Mouse (Mus musculus): ENCODE data around the gene Nfia. TPM values are rescaled to one million over a fixed set of nuclear protein-coding genes. Genes with fewer than 3 reads are reported as not detected.

Nfia gene
- polyA plus RNA-seq, 1 experiment from 2014 or later, result 51.0 TPM

DNA sequence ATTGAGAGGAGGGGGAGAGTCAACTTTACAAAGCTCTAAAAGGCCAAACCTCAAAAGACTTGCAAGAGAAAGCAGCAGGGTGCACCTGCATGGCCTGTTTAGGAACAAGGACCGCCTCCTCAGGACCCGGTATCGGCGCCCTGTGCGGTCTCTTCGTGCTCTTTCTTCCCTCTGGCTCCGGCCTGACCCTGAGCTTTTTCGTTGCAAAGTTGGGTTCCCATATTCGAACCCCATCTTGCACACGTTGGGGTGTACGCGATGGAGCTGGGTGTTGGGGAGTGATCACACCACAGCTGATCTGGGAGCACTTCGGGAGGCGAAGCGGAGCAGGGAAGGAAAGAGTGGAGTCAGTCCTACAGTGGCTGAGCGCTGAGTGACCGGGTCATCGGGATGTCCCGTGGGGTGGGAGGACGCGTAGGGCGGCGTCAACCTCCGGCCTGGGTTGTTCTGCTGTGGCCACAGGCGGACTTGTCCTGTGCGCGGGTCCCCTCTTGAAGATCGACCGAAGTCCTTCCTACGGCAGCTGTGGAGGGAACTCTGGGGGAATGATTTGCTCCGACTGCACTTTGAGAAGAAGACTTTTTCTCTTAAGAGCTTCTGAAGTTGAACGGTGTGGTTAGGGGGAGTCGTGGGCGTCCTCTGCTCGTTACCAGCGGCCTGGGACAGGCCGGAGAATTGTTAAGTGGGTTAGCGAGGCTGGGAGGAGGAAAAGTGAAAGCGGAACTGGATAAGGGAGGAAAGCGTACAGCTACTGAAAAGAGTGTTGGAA lies 20.9 kb upstream of the Nfia start:
- Histone ChIP-seq H3K9me3 (no peaks in the 10 kb centered on the region), H3K27me3 (peaks cover 17% of the 10 kb centered on the region), H3K9ac (peak overlapping the region; percentile 52), H3K4me1 (peaks cover 15% of the 10 kb centered on the region; the same call in 1 of the 2 replicates), H3K4me2 (replicated peaks) (peak overlapping the region; percentile 81), H3K4me3 (peak overlapping the region; percentile 40), H3K36me3 (no peaks in the 10 kb centered on the region), H3K27ac (peak overlapping the region; percentile 23; the same call in 1 of the 2 replicates)
- 1% methylated on average over 40 of the region's 40 CpGs for WGBS
- peak; percentile 35 for ATAC-seq (ENCODE audit: insufficient number of reproducible peaks, insufficient read depth, low FRiP score, low TSS enrichment)

- no peak overlapping the region for H3K27ac ChIP-seq
- peak overlapping the region; percentile 40; the same call in 1 of the 2 replicates for H3K4me3 ChIP-seq
- H3K4me2 ChIP-seq (replicated peaks), result peak overlapping the region; percentile 81
- ATAC-seq (ENCODE audit: insufficient number of reproducible peaks, insufficient read depth, low FRiP score, low TSS enrichment), result no peak
- peaks cover 15% of the 10 kb centered on the region; the same call in 1 of the 2 replicates for H3K4me1 ChIP-seq
- H3K27me3 ChIP-seq, result peaks cover 17% of the 10 kb centered on the region
- H3K9me3 ChIP-seq, result no peaks in the 10 kb centered on the region
- H3K36me3 ChIP-seq, result no peaks in the 10 kb centered on the region
- 27% methylated on average over 5 of the region's 5 CpGs for WGBS
- H3K9ac ChIP-seq, result no peak overlapping the region; the same call in 1 of the 2 replicates
These were observed 20.1 kb upstream of the Nfia start for GRCm38 (mm10) chr4:97752276-97753010.

DNA sequence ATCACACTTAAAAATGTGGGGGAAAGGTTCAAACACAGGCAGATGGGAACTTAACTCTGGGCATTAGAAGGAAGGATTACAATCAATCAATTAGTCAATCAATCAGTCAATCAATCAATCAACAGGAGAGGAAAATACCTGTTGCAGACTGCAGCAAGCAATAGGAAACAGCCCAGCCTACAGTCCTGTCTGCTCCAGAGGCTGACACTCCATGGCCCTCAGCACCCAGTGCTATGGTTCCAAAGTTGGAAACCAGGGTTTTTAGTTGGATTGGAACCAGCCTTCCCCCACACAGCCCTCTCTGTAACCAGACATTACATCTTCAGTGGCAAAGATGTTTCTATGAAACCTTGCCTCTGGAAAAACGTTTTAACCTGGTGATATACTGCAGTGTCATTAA lies 19.0 kb upstream of the Nfia start:
- Histone ChIP-seq H3K4me1 (peaks cover 15% of the 10 kb centered on the region), H3K4me2 (replicated peaks) (no peak overlapping the region), H3K9me3 (no peaks in the 10 kb centered on the region), H3K27me3 (peaks cover 17% of the 10 kb centered on the region), H3K9ac (no peak overlapping the region), H3K36me3 (no peaks in the 10 kb centered on the region), H3K27ac (no peak overlapping the region), H3K4me3 (no peak overlapping the region)
- 8% methylated on average over 1 of the region's 1 CpGs for WGBS
- ATAC-seq (ENCODE audit: insufficient number of reproducible peaks, insufficient read depth, low FRiP score, low TSS enrichment), result no peak

DNA sequence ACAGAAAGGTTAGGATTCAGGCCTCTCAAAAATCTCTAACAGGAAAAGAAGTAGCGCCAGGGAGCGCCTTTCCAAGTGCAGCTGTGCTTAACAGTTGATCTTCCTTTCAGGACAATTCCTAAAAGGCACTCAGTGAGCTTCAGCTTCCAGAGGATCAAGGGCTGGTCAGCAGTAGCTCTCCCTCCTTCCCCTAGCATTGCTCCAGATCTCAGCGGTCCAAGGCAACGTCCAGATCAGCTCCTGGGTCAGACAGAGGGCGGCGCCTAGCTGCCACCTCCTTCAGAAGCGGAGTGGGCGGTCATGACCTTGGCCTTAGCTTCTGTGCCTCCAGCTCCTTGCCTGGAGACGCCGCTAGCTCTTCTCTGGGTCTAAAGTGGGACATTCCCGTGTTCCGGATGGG lies 18.3 kb upstream of the Nfia start:
- H3K9me3 ChIP-seq, result no peaks in the 10 kb centered on the region
- no peak overlapping the region for H3K27ac ChIP-seq
- H3K4me1 ChIP-seq, result peaks cover 18% of the 10 kb centered on the region
- WGBS, result 15% methylated on average over 12 of the region's 12 CpGs
- H3K4me2 ChIP-seq (replicated peaks), result no peak overlapping the region
- no peaks in the 10 kb centered on the region for H3K36me3 ChIP-seq
- no peak for ATAC-seq (ENCODE audit: insufficient number of reproducible peaks, insufficient read depth, low FRiP score, low TSS enrichment)
- H3K9ac ChIP-seq, result no peak overlapping the region
- no peak overlapping the region for H3K4me3 ChIP-seq
- peaks cover 17% of the 10 kb centered on the region for H3K27me3 ChIP-seq

DNA sequence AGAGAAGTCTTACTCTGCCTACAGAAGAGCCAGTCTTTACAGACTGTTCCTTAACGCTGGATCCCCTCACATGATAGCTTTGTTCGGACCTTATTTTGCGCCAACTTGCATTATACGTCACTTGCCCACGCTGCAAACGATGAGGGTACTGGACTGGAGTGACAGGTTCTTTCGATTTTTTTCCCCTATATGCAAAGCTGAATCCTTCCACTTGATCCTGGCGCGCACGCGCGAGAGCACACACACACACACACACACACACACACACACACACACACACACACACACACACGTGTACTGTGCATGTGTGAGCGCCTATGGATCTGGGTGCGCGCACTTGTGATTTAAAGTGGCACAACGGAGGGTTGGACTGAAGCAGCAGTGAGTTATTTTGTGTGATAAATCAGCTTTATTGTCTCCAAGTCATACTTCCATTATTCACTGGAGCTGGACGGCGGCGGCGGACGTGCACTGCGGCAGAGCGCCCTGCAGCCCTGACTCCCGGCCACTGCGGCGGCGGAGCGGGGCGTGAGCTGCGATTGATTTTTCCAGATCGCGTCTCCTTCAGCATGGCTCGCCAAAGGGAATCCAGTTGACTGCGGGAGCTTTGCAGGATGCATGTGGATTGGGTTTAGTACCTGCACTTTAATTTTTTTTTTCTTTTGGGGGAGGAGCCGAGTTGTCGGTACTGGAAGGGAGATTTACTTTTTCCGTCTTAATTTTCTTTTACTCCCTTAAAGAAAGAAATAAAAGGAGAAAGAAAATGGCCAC lies 15.1 kb upstream of the Nfia start:
- Histone ChIP-seq H3K4me3 (peak overlapping the region; percentile 48), H3K4me2 (replicated peaks) (peak overlapping the region; percentile 66), H3K36me3 (no peaks in the 10 kb centered on the region), H3K4me1 (peaks cover 9% of the 10 kb centered on the region), H3K27ac (peak overlapping the region; percentile 80), H3K27me3 (peaks cover 19% of the 10 kb centered on the region), H3K9me3 (no peaks in the 10 kb centered on the region), H3K9ac (peak overlapping the region; percentile 54)
- peak; percentile 74 for ATAC-seq (ENCODE audit: insufficient number of reproducible peaks, insufficient read depth, low FRiP score, low TSS enrichment)
- 1% methylated on average over 38 of the region's 38 CpGs for WGBS

DNA sequence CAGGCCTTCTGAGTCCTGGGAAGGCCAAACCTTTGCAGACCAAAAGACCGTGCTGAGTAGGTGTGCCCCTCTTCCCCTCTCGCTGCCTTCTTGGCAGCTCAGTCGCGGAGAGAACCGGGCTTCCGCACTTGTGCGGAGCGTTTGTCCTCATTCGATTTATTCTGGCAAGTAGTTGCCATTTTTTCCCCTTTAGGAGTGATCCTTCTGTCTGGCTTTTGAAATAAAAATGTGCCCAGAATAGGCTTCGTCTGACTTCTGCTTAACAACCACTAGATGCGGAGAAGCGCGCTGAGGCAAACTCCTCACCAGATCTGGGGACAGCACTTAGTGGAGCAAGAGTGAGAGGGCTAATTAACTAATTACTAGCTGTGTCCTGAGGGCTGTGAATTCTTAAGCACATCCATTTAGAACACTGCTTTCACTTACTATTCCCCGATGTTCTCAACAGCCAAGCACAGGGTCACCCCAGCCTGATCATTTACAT lies 14.5 kb upstream of the Nfia start:
- Histone ChIP-seq H3K27me3 (peaks cover 19% of the 10 kb centered on the region), H3K36me3 (no peaks in the 10 kb centered on the region), H3K27ac (peak overlapping the region; percentile 80; the same call in 1 of the 2 replicates), H3K9ac (peak overlapping the region; percentile 54), H3K4me2 (replicated peaks) (peak overlapping the region; percentile 66), H3K4me3 (peak overlapping the region; percentile 48), H3K4me1 (peaks cover 9% of the 10 kb centered on the region), H3K9me3 (no peaks in the 10 kb centered on the region)
- WGBS, result 2% methylated on average over 14 of the region's 14 CpGs
- no peak for ATAC-seq (ENCODE audit: insufficient number of reproducible peaks, insufficient read depth, low FRiP score, low TSS enrichment)

DNA sequence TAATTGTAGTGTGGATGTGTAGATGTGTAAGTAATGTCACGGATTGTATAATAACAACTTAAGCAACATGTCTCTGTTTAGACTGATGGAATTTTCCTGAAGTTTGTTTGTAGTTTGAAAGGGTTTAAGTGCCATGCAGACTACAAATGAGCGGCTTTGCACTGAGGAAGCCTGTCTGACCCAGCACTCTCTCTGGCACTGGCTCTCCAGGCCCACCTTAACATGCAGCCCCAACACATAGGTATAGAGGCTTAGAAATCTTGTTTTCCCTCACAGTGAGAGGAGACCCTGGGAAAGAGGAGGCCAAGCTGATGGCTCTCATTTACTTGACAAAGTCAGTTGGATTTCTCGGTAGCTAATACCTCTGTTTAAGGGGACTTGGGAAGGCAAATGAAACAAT lies 13.9 kb upstream of the Nfia start:
- peaks cover 9% of the 10 kb centered on the region for H3K4me1 ChIP-seq
- H3K9me3 ChIP-seq, result no peaks in the 10 kb centered on the region
- no peak for ATAC-seq (ENCODE audit: insufficient number of reproducible peaks, insufficient read depth, low FRiP score, low TSS enrichment)
- H3K4me3 ChIP-seq, result no peak overlapping the region
- peak overlapping the region; percentile 54; the same call in 1 of the 2 replicates for H3K9ac ChIP-seq
- peaks cover 15% of the 10 kb centered on the region for H3K27me3 ChIP-seq
- H3K27ac ChIP-seq, result no peak overlapping the region
- no peaks in the 10 kb centered on the region for H3K36me3 ChIP-seq
- WGBS, result 22% methylated on average over 3 of the region's 3 CpGs
- H3K4me2 ChIP-seq (replicated peaks), result peak overlapping the region; percentile 66

- 0 out of 2 replicates have a peak, but pooled peaks cover 2% of the 10 kb centered on the region for H3K4me1 ChIP-seq
- no peak overlapping the region for H3K4me2 ChIP-seq (replicated peaks)
- no peak overlapping the region for H3K27ac ChIP-seq
- no peaks in the 10 kb centered on the region for H3K9me3 ChIP-seq
- ATAC-seq (ENCODE audit: insufficient number of reproducible peaks, insufficient read depth, low FRiP score, low TSS enrichment), result no peak
- no peak overlapping the region for H3K9ac ChIP-seq
- no peaks in the 10 kb centered on the region for H3K27me3 ChIP-seq
- no peak overlapping the region for H3K4me3 ChIP-seq
- no peaks in the 10 kb centered on the region for H3K36me3 ChIP-seq
- 26% methylated on average over 4 of the region's 4 CpGs for WGBS
These were observed 7.9 kb upstream of the Nfia start for GRCm38 (mm10) chr4:97764616-97765015.

GRCm38 (mm10) chr4:97765341-97766020 lies 7.1 kb upstream of the Nfia start:
- H3K27me3 ChIP-seq, result no peaks in the 10 kb centered on the region
- 78% methylated on average over 4 of the region's 4 CpGs for WGBS

DNA sequence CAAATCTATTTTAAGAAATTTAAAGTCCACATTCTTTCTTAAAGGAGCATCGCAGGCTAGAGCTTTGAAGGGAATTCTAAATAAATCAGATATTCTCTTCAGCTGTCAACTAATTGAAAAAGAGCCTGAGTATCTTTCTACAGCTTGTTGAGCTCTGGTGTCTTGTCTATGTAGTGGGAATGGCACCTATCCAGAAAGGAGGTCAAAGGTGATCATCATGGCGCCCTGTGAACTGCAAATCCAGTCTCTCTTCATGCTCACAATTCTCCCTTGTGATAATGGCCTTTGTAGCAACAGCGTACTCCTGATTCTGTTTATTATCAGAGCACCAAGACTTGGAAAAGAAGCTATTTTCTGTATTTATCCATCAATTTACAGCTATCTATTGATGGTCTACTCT lies 6.4 kb upstream of the Nfia start:
- H3K9me3 ChIP-seq, result no peaks in the 10 kb centered on the region
- no peak overlapping the region for H3K4me3 ChIP-seq
- no peak overlapping the region for H3K27ac ChIP-seq
- no peak overlapping the region for H3K4me2 ChIP-seq (replicated peaks)
- no peak overlapping the region for H3K9ac ChIP-seq
- 0 out of 2 replicates have a peak, but pooled peaks cover 2% of the 10 kb centered on the region for H3K4me1 ChIP-seq
- WGBS, result 90% methylated on average over 3 of the region's 3 CpGs
- no peak for ATAC-seq (ENCODE audit: insufficient number of reproducible peaks, insufficient read depth, low FRiP score, low TSS enrichment)
- H3K36me3 ChIP-seq, result no peaks in the 10 kb centered on the region
- no peaks in the 10 kb centered on the region for H3K27me3 ChIP-seq

More at GRCm38 (mm10) chr4:97765341-97766020, 7.1 kb upstream of the Nfia start:
- no peak overlapping the region for H3K4me3 ChIP-seq
- H3K9ac ChIP-seq, result no peak overlapping the region
- H3K36me3 ChIP-seq, result no peaks in the 10 kb centered on the region
- H3K4me1 ChIP-seq, result 0 out of 2 replicates have a peak, but pooled peaks cover 2% of the 10 kb centered on the region
- no peak overlapping the region for H3K27ac ChIP-seq
- no peaks in the 10 kb centered on the region for H3K9me3 ChIP-seq
- no peak for ATAC-seq (ENCODE audit: insufficient number of reproducible peaks, insufficient read depth, low FRiP score, low TSS enrichment)
- H3K4me2 ChIP-seq (replicated peaks), result no peak overlapping the region

DNA sequence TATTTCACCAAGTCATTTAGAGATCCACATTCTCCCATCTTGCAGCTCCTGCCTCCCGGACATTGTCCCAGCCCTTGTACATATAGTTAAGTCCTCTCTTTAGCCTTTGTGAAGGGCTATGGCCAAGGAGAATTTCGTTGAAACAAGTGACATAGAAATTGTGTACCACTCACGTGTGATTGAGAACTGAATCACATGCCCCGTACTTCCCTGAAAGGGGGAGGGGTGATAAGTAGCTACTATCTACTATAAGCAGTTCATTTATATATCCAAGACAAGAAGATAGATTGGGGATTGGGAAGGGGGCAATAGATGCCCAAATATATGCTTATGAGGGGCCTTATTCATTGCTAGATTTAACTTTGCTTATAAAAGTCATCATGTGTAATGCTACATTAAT lies 5.5 kb upstream of the Nfia start:
- H3K27ac ChIP-seq, result no peak overlapping the region
- WGBS, result 79% methylated on average over 4 of the region's 4 CpGs
- H3K4me1 ChIP-seq, result 0 out of 2 replicates have a peak, but pooled peaks cover 6% of the 10 kb centered on the region
- H3K27me3 ChIP-seq, result no peaks in the 10 kb centered on the region
- no peaks in the 10 kb centered on the region for H3K9me3 ChIP-seq
- no peak overlapping the region for H3K4me2 ChIP-seq (replicated peaks)
- ATAC-seq (ENCODE audit: insufficient number of reproducible peaks, insufficient read depth, low FRiP score, low TSS enrichment), result no peak
- no peaks in the 10 kb centered on the region for H3K36me3 ChIP-seq
- H3K9ac ChIP-seq, result no peak overlapping the region
- H3K4me3 ChIP-seq, result no peak overlapping the region
